Mouse (Mus musculus): ENCODE data around the gene Vwa7.
"Not testable (repeated sequence)": the region's sequence is repeated elsewhere in the genome, so short reads cannot be mapped to it uniquely, and the experiment has no call there.

Vwa7 gene

GRCm38 (mm10) chr17:35000717-35001451, 15.5 kb upstream of the Vwa7 start, which contains the start of gene Vars:
Gene Vars (plus strand): TSS chr17:35000987.
- DNase-seq = peak; percentile 86

- DNase-seq = peak; percentile 64
Measured at GRCm38 (mm10) chr17:35001452-35002152, 14.8 kb upstream of the Vwa7 start.

GRCm38 (mm10) chr17:35002153-35002865, 14.1 kb upstream of the Vwa7 start:
- no peak for DNase-seq

GRCm38 (mm10) chr17:35003022-35003838, 13.1 kb upstream of the Vwa7 start:
- DNase-seq = no peak

- no peak for DNase-seq
Measured at GRCm38 (mm10) chr17:35004075-35004717, 12.2 kb upstream of the Vwa7 start.

- DNase-seq = no peak
Measured at GRCm38 (mm10) chr17:35005158-35005557, 11.2 kb upstream of the Vwa7 start.

GRCm38 (mm10) chr17:35005902-35006301, 10.5 kb upstream of the Vwa7 start:
- not testable (repeated sequence) for DNase-seq

GRCm38 (mm10) chr17:35007387-35007991, 8.9 kb upstream of the Vwa7 start:
- no peak for DNase-seq

GRCm38 (mm10) chr17:35009586-35009985, 6.8 kb upstream of the Vwa7 start:
- DNase-seq = no peak

- no peak for DNase-seq
Measured at GRCm38 (mm10) chr17:35011440-35011839, 4.9 kb upstream of the Vwa7 start.

GRCm38 (mm10) chr17:35012430-35012829, 3.9 kb upstream of the Vwa7 start:
- no peak for DNase-seq

GRCm38 (mm10) chr17:35013221-35013620, 3.2 kb upstream of the Vwa7 start:
- no peak for DNase-seq

- DNase-seq = no peak
Measured at GRCm38 (mm10) chr17:35015296-35015695, 1.1 kb upstream of the Vwa7 start.

GRCm38 (mm10) chr17:35016791-35017705, 669 bp downstream of the Vwa7 start:
- peak; percentile 52 for DNase-seq

- DNase-seq = no peak
Measured at GRCm38 (mm10) chr17:35017706-35018030, 1.3 kb downstream of the Vwa7 start.

- no peak for DNase-seq
Measured at GRCm38 (mm10) chr17:35018171-35018570, 1.8 kb downstream of the Vwa7 start.

- no peak for DNase-seq
Measured at GRCm38 (mm10) chr17:35019894-35020293, 3.5 kb downstream of the Vwa7 start.

- DNase-seq = no peak
Measured at GRCm38 (mm10) chr17:35020551-35020950, 4.2 kb downstream of the Vwa7 start.

- DNase-seq = peak; percentile 97
Measured at GRCm38 (mm10) chr17:35021163-35021808, 4.9 kb downstream of the Vwa7 start.

- DNase-seq = no peak
Measured at GRCm38 (mm10) chr17:35021842-35022477, 5.6 kb downstream of the Vwa7 start.
